Mouse (Mus musculus) lung, postnatal 36 days (tissue): ENCODE measurements around the gene Efna3.

Experiments used
- DNase-seq: peaks from one replicate; pipeline ENCODE4 v3.0.0; 2022; ENCODE audit warnings: mixed read lengths

Gene Efna3

DNA sequence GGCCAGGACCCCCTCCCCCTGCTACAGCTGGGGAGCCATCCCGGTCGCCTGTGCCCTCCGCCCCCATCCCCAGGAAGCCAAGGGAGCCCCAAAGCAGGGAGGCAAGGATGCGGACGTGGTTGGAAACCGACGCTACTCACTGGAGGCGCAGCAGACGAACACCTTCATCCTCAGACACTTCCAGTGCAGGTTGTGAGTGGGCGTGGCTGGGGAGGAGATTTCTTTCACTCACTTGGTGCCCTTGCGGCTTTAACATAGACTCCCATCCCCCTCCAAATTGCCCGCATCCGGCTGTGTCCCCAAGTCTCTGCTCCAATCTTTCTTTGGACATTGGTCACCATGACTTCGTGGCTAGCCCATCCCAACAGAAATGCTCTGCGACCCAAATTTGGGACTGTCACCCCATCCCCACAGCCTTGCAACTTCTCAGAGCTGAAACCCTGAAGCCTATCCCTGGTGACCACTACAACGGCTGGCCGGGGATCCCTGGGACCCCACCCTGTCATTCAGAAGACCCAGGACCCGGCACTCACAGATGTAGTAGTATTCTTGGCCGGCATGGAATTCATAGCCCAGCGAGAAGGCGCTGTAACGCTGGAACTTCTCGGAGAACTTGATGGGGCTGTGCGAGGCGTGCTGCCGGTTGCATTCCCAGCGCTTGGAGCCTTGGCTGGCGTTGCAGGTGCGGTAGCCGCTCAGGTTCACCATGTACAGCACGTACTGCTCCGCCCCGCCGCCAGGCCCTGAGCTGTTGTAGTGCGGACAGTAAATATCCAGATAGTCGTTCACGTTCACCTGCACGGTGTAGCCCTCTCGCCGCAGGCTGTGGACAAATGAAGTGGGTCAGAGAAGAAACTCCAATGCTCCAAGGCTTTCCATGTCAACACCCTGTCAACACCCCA is 6.6 kb downstream of the Efna3 start:
- DNase-seq = no peak

DNA sequence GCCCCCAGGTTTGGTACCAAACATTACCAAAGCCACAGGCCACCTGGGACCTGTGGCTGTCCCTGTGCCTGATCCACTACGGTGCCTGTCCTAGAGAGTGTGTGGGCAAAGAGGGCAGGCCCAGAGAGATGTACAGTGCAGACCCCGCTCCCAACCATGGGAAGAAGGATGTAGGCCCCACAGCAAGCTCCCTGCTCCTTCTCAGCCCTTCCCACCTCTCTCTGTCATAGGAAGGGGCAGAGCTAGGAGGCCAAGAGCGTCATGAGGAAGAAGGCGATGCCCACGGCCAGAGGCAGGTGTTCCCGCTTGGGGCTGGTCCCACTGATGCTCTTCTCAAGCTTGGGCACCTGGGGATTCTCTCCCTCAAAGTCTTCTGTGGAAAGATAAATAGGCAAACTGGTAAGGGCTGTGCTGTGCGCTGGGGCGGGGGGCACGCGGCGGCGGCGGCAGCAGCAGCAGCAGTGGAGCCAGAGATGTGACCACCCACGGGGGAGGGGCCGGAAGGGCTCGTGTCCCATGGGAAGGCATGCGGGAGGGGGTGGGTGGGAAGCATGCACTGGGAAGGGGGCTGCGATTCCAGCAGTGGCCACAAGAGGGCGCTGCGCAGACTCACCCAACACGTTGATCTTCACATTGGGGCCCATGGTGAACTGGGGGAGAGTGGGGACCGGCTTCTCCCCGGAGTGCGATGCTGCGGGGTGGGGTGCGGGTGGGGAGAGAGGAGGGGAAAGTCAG is 7.4 kb downstream of the Efna3 start:
- DNase-seq = peak; percentile 93

DNA sequence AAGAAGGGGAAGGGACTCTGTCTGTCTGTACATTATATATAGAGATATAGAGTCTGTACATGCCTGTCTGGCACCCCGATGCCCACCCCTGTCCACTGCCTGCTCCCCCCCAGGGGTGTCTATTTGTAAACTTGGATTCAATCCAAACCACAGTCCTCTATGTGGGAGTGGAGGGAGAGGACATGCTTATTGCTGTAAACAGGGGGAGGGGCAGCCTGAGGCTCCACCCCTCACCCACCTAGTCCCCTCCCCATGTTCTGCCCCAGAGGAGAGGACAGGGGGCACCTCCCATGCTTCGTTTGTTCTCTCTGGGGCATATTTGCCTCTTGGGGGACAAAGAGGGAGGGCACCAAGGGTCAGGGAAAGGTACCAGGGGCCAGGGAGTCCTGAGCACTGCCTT is 8.0 kb downstream of the Efna3 start:
- DNase-seq = peak; percentile 70

DNA sequence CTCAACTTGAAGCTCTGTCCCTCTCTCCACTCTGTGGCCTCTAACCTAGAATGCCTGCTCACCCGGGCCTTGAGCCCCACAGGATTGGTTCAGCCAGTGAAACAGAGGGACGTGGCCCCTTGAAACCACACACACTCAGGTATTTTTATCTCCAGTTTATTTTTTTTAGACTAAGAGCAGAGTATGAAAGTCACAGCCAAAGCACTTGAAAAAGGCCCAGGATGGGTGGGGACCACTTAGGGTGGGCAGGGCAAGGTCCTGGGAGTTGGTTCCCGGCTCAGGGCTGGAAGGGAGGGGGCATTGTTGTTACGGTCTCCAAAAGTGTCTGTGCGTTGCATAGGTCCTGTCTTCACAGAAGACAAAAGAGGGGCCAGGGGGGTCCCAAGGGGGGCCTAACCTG is 8.4 kb downstream of the Efna3 start:
- DNase-seq = peak; percentile 87

DNA sequence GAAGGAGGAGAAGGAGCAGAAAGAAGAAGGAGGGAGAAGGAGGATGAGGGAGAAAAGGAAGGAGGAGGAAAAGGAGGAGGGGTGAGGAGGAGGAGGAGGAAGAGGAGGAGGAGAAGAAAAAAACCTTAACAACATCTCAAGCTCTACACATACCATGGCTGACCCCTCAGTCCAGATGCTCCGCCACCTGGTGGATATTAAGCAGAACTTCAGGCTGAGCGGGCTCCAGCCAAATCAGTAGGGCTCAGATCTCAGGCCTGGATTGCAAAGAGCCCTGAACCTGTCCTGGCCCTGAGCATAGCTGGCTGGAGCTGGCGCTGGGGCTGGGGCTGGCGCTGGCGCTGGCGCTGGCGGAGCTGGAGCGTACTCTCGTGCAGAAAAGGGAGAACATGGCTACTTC is 14.7 kb downstream of the Efna3 start:
- DNase-seq = peak; percentile 85

- DNase-seq = no peak
These were observed 17.0 kb downstream of the Efna3 start for GRCm38 (mm10) chr3:89305551-89306325.

DNA sequence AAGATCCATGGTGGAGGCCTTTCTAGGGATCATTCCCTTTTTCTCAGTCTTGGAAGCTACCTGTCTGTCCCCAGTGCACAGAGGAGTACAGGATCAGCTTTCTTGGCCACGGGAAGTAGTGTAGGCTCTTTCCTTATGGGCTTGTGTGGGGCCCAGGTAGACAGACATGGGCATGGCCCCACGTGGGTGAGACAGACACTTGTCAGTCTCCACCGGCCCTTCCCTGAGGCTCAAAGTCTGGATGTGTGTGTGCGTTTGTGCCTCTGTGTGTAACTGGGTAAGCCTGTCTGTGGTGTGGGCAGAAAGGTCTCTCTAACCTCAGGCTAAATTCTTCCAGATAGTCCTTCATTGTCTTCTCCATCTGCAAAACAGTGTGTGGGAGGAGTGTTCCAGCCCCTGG is 17.7 kb downstream of the Efna3 start:
- no peak for DNase-seq

DNA sequence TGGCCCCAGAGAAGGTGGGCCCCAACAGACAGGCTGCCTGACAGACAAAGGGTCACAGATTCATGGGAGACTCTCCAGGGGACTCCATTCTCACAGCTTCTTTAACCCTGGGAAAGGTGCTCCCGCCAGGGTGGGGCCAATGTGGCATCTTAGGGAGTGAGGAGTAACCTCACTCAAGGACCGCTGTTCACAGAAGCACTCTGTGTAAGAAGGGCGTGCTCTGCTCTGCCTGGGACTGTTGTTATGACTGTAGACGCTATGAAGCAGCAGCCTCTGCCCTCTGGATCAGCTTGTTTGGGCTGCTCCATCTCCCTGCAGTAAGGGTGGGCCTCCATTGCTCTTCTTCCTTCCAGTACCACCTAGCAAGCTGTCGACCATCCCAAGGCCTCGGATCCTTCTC is 18.3 kb downstream of the Efna3 start:
- no peak for DNase-seq

- no peak for DNase-seq
These were observed 22.3 kb downstream of the Efna3 start for GRCm38 (mm10) chr3:89300514-89300913.

DNA sequence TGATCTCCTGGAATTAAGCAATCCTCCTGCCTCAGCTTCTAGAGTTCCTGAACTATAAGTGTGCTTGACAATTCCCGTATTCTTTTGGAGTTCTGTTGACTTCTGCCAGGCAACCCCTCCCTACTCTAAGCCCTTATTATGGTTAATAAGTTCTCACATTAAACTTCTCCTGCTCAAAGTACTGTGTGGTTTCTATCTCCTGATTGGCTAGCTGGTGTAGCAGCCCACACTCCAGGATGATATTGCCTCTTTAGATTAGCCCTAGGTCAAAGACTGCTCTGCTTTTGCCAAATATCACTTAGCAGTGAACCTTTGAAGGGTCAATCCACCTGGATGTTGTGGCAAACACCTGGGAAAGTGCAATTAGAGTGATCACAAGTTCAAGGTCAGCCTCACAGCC is 22.7 kb downstream of the Efna3 start:
- DNase-seq = peak; percentile 51

DNA sequence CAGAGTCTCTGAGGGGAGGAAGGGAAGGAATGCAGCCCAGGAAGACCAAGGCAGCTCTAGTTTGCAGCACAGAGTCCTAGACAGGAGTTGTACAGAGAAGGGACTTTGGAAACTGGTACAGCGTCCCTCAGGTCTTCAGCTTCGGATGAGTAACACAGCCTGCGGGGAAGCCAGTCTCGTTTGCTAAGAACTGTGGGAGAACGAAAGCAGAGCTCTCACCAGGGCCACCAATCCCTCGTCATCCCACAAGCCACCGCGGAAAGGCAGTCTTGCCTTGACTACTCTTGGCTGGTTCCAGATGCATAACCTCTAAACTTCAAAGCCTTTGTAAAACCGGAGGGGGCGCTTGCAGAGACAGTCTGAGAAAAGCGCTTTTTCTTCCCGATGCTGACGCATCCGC is 23.3 kb downstream of the Efna3 start:
- DNase-seq = peak; percentile 39

DNA sequence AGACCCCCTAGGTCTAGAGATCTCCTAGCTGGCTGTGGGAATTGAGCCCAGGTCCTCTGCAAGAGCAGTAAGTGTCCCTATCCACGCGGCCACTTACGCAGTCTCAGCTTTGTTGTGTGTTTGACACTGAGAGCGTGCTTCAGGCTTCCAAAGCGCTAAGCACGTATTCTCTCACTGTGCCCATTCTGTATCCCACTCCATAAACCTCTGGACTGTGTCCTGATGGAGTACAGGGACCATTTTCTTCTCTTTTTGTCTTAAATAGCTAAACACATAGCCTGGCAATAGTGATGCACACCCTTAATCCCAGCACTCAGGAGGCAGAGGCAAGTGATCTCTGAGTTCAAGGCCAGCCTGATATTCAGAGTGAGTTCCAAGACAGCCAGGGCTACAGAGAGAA is 23.9 kb downstream of the Efna3 start:
- no peak for DNase-seq

DNA sequence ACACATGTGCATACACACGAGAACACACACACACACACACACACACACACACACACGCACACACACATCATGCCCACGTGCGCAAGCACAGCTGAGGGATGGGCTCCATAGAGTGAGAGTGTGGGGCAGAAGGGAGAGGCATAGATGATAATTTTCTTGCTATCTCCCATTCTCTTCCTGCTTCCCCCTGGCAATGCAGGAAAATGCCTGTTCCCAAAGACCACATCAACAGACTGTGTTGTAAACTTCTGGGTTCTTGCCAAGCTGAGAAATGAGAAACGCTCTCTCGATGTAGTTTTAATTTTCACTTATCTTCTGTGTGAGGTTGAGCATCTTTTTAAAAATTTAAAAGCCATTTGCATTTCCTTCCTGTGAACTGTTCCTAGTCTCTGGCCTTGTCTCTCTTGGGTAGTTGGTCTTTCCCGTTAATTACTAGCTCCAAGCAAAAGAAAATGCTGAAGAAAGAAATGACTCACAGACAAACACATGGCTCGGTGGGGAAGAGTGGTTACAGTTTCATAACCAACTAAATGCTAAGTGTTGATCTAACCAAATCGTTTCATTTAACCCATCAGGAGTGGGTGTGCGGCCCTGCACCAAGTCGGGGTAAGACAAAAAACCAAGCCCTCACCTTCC is 25.9 kb downstream of the Efna3 start:
- peak; percentile 30 for DNase-seq

GRCm38 (mm10) chr3:89295685-89296230 is 27.0 kb downstream of the Efna3 start:
- no peak for DNase-seq

GRCm38 (mm10) chr3:89294195-89294594 is 28.6 kb downstream of the Efna3 start:
- DNase-seq = no peak

DNA sequence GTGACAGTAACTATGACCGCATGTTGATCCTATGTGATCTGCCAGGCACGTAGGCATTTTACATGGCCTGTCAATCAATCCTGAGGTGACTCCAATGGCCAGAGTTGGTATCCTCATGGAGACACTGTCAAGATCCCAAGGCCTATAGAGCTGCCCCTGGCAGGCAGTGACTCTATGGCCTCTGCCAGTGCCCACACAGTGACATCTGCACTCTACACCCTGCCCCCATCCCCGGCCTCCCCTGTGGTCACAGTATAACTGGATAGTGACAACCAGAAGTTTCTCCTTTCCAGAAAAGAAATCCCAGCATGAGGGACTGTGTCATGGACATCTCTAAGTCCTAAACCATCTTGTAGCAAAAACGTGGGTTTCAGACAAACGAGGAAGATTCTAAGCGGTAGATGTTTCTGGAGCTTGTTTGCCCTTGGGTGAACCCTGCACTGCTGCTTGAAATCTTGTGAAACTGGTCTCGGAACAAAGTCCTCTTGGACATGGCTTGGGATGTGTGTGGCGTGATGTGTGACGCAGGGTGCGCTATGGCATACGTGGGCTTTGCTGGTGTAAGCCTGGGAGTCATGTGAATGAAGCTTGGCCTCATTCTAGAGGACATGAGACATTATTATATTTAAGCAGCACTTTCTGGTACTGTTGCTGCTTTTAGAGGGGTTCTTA is 29.4 kb downstream of the Efna3 start:
- DNase-seq = peak; percentile 53

DNA sequence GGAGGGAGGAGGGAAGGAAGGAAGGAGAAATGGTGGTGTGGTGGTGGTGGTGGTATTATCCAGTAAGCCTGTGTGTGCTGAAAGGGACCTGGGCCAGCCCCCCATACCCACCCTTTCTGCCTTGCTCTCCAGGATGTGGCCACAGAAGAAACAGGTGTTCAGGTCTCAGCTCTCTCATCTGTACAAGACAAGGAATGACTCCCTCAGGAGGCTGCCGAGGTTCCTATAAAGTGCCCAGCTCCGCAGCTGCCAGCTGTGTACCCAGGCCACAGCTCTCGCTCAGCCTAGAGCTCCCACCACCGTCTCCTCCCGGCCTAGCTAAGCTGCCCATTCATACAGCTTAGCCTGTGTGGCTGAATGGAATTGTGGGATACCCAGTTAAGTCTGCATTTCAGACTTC is 30.5 kb downstream of the Efna3 start:
- DNase-seq = no peak

GRCm38 (mm10) chr3:89291874-89292273 is 30.9 kb downstream of the Efna3 start:
- no peak for DNase-seq

GRCm38 (mm10) chr3:89288503-89288928 is 34.2 kb downstream of the Efna3 start:
- no peak for DNase-seq

DNA sequence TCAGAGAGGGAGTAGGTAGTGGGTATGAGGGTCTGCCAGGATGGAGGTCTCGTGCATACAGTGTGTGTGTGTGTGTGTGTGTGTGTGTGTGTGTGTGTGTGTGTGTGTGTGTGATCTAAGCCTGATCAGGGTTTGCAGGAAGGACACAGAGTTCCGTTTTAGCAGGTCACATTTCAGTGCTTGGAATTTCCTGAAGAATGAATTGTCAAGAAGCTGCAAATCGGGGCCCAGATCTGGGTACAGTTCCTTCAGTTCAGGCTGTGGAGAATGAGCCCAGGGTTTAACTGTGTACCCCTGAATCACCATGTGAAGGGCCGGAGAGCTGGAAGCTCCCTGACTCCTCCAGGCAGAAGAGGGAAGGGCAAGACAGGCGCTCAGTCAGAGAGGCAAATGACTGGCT is 35.5 kb downstream of the Efna3 start:
- DNase-seq = no peak

DNA sequence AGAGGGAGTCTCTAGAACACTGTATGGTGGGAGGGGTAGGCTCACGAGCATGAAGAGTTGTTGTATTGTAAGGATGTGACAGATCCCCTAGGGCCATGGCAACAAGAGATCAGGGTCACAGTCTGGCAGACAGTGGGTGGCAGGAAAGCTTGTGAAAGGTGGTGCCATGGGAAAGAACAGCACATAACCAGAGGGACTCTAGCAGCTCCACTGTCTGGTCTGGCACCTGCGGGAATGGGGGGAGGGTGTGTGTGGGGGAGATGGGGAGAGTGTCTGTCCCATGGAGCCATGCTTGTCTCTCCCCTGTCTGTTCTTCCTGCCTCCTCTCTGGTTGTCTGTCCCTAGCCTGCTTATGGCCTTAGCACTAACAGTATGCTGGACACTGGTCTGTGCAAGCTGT is 37.2 kb downstream of the Efna3 start:
- no peak for DNase-seq

DNA sequence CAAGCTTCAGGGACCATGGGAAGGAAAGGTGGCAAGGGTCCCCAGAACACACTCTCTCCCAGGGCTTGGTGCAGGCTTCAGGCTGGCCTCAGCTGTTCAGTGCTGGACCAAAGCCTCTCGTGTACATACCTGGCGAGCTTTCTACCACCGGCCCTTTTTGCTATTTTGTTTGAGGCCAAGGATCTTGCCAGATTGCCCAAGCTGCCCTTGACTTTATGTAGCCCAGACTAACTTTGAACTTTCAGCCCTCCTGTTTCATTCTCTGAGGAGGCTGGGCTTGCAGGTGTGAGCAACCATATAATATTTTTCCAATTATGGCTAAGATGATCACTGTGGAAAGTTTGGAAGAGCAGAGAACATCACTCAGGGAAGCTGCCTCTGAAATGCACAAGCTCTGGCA is 38.5 kb downstream of the Efna3 start:
- no peak for DNase-seq
